Mouse (Mus musculus): ENCODE data around the gene Foxred2. TPM values are rescaled to one million over a fixed set of nuclear protein-coding genes. Genes with fewer than 3 reads are reported as not detected.

The Foxred2 gene
- total and polyA plus RNA-seq, 2 experiments from 2014 or later: 9.8 to 38.7 TPM

DNA sequence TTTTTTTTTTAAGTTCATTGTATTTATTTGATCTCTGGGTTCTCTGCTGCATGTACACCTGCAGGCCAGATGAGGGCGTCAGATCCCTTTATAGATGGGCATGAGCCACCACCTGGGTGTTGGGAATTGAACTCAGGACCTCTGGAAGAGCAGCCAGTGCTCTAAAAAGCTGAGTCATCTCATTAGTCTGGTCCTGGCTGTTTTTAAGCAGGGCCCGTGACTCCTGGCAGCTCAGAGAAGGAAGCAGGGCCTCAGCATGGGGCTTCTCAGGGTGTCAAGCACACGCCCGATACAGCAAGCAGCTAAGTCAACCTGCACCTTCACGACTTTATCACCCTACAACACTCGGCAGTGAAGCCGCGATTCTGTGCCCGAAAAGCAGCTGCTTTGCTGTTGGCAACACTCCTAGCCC is 8.6 kb upstream of the Foxred2 start:
- 84% methylated on average over 9 of the region's 9 CpGs for whole genome bisulfite sequencing
- TF ChIP-seq CTCF (IDR thresholded peaks at IDR 0.05; ENCODE audit: low read depth): no peak
- ATAC-seq: no peak

DNA sequence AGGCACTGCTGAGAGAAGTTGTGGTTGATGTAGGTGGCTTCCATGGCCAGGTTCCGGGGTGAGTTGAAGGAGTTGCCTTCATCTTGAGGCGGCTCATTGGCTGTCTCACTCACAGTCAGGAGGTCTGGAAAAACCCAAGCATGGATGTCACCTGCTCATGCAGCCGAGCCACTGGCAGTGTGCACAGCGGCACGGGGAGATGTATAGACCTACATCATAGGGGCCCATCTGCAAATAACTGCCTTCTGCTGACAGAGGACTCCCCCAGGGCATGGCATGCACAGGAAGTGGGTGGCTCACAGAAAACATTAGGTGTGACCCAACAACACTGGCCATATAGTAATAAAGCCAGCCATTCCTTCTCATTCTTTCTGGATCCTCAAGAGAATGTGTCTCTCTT is 5.9 kb upstream of the Foxred2 start:
- no peak for DNase-seq (ENCODE audit: low spot score)
- no peak for TF ChIP-seq CTCF (IDR thresholded peaks at IDR 0.05; ENCODE audit: low read depth)
- no peak for ATAC-seq
- 97% methylated on average over 5 of the region's 5 CpGs for whole genome bisulfite sequencing
- H3K9ac ChIP-seq (replicated peaks; ENCODE audit: low read length): no peak overlapping the region
- peaks cover 88% of the 10 kb centered on the region for H3K36me3 ChIP-seq (ENCODE audit: insufficient read depth, low read length)
- no peaks in the 10 kb centered on the region for H3K9me3 ChIP-seq (ENCODE audit: low read length)
- no peaks in the 10 kb centered on the region for H3K27me3 ChIP-seq (ENCODE audit: insufficient read depth, low read length)
- H3K4me3 ChIP-seq (ENCODE audit: low read length): no peak overlapping the region
- no peaks in the 10 kb centered on the region for H3K4me1 ChIP-seq (ENCODE audit: insufficient read depth, low read length)
- no peak overlapping the region for H3K4me2 ChIP-seq (ENCODE audit: low read depth, low read length)
- no peak overlapping the region for H3K27ac ChIP-seq

More for the DNA sequence above, 8.6 kb upstream of the Foxred2 start:
- Histone ChIP-seq H3K27ac (no peak overlapping the region), H3K27me3 (ENCODE audit: insufficient read depth, low read length) (no peaks in the 10 kb centered on the region), H3K4me2 (ENCODE audit: low read depth, low read length) (no peak overlapping the region), H3K4me3 (ENCODE audit: low read length) (no peak overlapping the region), H3K36me3 (ENCODE audit: insufficient read depth, low read length) (peaks cover 79% of the 10 kb centered on the region), H3K9me3 (ENCODE audit: low read length) (no peaks in the 10 kb centered on the region), H3K4me1 (ENCODE audit: insufficient read depth, low read length) (peaks cover 9% of the 10 kb centered on the region), H3K9ac (replicated peaks; ENCODE audit: low read length) (no peak overlapping the region)
- DNase-seq (ENCODE audit: low spot score): no peak

DNA sequence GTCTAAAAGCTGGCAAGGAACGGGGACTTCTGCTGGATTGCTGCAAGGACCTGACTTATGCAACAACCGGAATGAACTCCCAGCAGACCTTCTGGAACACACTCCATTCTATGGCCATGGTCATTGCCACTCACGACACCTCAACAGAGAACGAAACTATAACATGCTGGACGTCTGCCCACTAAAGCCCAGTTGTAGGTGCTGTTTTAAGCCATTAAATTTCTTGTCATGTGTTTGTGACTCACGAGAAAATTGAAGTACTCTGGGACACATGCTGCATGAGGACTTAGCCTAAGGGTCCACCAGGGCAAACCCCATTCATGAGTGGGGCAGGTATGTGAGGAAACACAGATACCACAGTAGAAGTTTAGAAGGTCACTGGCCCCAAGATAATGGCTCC is 4.2 kb upstream of the Foxred2 start:
- Histone ChIP-seq H3K27me3 (ENCODE audit: insufficient read depth, low read length) (no peaks in the 10 kb centered on the region), H3K9me3 (ENCODE audit: low read length) (no peaks in the 10 kb centered on the region), H3K4me3 (ENCODE audit: low read length) (no peak overlapping the region), H3K36me3 (ENCODE audit: insufficient read depth, low read length) (peaks cover 70% of the 10 kb centered on the region), H3K4me2 (ENCODE audit: low read depth, low read length) (no peak overlapping the region), H3K27ac (no peak overlapping the region), H3K9ac (replicated peaks; ENCODE audit: low read length) (no peak overlapping the region), H3K4me1 (ENCODE audit: insufficient read depth, low read length) (peaks cover 5% of the 10 kb centered on the region; the same call in 1 of the 2 replicates)
- no peak for ATAC-seq
- no peak for TF ChIP-seq CTCF (IDR thresholded peaks at IDR 0.05; ENCODE audit: low read depth)
- 87% methylated on average over 6 of the region's 6 CpGs for WGBS
- no peak for DNase-seq (ENCODE audit: low spot score)

DNA sequence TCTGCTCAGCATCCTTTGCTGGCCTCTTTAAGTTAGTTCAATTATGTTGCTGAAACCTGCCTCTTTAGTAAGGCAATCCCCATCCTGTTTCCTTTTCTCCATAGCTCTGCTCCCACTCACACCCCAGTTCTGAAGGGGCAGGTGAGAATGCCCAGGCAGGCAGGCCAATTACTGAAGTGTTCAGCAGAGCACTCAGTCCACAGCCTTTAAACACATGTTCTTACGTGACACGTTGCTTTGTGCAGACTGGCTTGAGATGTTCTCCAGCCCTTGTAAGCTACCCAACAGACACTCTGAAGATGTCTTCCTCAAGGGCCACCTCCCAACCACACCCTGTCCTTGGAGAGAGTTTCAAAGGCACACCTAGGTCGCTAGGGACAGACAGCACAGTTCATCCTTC is 1.5 kb upstream of the Foxred2 start:
- Histone ChIP-seq H3K36me3 (ENCODE audit: insufficient read depth, low read length) (peaks cover 44% of the 10 kb centered on the region), H3K9ac (replicated peaks; ENCODE audit: low read length) (no peak overlapping the region), H3K4me2 (ENCODE audit: low read depth, low read length) (no peak overlapping the region), H3K4me3 (ENCODE audit: low read length) (no peak overlapping the region), H3K27ac (no peak overlapping the region), H3K9me3 (ENCODE audit: low read length) (no peaks in the 10 kb centered on the region), H3K4me1 (ENCODE audit: insufficient read depth, low read length) (peaks cover 8% of the 10 kb centered on the region; the same call in 1 of the 2 replicates), H3K27me3 (ENCODE audit: insufficient read depth, low read length) (no peaks in the 10 kb centered on the region)
- TF ChIP-seq CTCF (IDR thresholded peaks at IDR 0.05; ENCODE audit: low read depth): no peak
- DNase-seq (ENCODE audit: low spot score) (no peak), ATAC-seq (no peak)
- WGBS: 63% methylated on average over 3 of the region's 3 CpGs

DNA sequence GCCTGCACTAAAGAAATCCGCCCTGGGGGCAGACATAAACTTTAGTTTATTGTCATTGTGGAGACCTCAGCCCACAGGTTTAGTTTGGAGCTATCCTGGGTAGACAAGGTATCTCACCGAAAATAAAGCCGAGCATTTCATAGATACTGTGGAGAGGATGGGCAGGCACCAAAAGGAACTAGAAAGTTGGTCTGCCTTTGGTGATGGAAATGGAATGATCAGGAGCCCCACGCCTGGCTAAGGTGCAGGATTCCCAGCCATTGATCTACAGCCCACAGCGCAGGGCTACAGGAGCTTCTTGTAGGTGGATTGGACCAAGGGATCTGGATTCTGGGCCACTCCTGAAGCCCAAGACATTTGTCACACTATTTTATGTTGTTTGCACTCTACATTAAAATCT is 1.1 kb upstream of the Foxred2 start:
- Histone ChIP-seq H3K4me2 (ENCODE audit: low read depth, low read length) (no peak overlapping the region), H3K4me3 (ENCODE audit: low read length) (no peak overlapping the region), H3K4me1 (ENCODE audit: insufficient read depth, low read length) (peaks cover 8% of the 10 kb centered on the region; the same call in 1 of the 2 replicates), H3K9me3 (ENCODE audit: low read length) (no peaks in the 10 kb centered on the region), H3K36me3 (ENCODE audit: insufficient read depth, low read length) (peaks cover 39% of the 10 kb centered on the region), H3K27ac (no peak overlapping the region), H3K9ac (replicated peaks; ENCODE audit: low read length) (no peak overlapping the region), H3K27me3 (ENCODE audit: insufficient read depth, low read length) (no peaks in the 10 kb centered on the region)
- WGBS: 55% methylated on average over 5 of the region's 5 CpGs
- DNase-seq (ENCODE audit: low spot score) (no peak), ATAC-seq (no peak)
- no peak for TF ChIP-seq CTCF (IDR thresholded peaks at IDR 0.05; ENCODE audit: low read depth)

DNA sequence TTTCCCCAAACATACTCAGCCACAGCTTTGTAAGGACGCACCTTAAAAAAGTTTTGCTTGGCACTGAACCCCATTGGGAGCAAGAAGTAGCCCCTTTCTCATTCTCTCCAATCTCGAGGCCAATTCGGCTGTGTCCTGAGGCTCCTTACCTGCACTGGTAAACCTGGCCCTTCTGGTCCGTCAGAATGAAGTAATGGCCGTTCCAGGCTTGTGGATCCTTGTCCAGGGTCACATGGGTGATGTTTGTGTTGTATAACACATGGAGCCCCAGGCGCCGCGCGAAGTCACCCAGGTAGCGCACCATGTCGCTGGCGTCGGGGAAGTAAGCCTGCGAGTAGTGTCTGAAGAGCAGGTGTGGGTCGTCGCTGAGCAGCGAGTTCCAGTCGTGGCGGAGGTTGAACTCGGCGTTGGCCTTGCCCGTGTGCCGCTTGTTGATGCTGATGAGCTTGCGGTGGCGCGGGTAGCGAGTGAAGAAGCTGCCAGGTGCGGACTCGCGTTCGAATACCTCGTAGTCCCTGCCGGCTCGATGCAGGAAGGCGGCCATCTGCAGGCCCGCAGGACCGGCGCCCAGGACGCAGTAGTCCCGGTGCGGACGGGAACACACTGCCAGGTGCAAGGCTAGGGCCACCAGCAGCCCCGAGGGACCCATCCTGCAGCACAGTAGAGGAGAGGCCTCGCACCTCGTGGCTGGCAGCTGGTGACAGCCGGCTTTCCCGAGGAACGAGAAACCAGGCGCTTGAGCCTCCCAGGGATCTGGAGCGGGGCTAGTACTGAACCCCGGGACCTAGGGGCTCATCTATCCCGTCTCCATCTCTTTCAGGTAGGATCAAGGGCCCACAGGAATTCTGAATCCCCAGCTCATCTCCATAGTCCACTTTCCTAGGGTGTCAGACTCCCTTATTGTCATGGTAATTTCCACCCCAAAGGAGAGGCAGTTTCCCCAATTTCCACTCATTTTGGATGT is 800 bp downstream of the Foxred2 start:
- H3K27me3 ChIP-seq (ENCODE audit: insufficient read depth, low read length): no peaks in the 10 kb centered on the region
- ATAC-seq: peak; percentile 50
- H3K27ac ChIP-seq: peak overlapping the region; percentile 32; the same call in 1 of the 2 replicates
- peak overlapping the region; percentile 49 for H3K9ac ChIP-seq (replicated peaks; ENCODE audit: low read length)
- peak overlapping the region; percentile 66 for H3K4me2 ChIP-seq (ENCODE audit: low read depth, low read length)
- DNase-seq (ENCODE audit: low spot score): peak; percentile 34
- H3K36me3 ChIP-seq (ENCODE audit: insufficient read depth, low read length): peaks cover 28% of the 10 kb centered on the region
- WGBS: 9% methylated on average over 52 of the region's 52 CpGs
- TF ChIP-seq CTCF (IDR thresholded peaks at IDR 0.05; ENCODE audit: low read depth): no peak
- no peaks in the 10 kb centered on the region for H3K9me3 ChIP-seq (ENCODE audit: low read length)
- peak overlapping the region; percentile 46 for H3K4me3 ChIP-seq (ENCODE audit: low read length)
- peaks cover 8% of the 10 kb centered on the region; the same call in 1 of the 2 replicates for H3K4me1 ChIP-seq (ENCODE audit: insufficient read depth, low read length)

DNA sequence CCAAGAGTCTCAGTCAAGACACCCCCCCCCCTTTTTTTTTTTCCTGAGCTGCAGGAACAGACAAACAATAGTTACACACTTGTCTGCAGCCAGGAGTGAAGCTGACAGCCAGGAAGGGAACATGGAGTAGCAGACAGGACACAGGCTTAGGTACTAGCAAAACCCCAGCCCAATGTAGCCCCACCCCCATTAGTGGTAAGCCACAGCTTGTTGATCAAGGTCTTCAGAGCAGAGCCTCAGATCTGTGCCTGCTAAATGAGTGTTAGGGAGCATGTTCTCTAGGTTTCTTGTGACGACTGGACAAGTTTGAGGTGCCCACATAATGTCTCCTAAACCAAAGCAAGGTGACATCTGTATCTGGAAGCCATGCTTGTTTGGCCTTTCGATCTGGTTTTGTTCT is 2.2 kb downstream of the Foxred2 start:
- Histone ChIP-seq H3K9ac (replicated peaks; ENCODE audit: low read length) (no peak overlapping the region), H3K27me3 (ENCODE audit: insufficient read depth, low read length) (no peaks in the 10 kb centered on the region), H3K27ac (no peak overlapping the region), H3K4me2 (ENCODE audit: low read depth, low read length) (peak overlapping the region; percentile 29), H3K4me3 (ENCODE audit: low read length) (no peak overlapping the region), H3K4me1 (ENCODE audit: insufficient read depth, low read length) (peaks cover 8% of the 10 kb centered on the region; the same call in 1 of the 2 replicates), H3K9me3 (ENCODE audit: low read length) (no peaks in the 10 kb centered on the region), H3K36me3 (ENCODE audit: insufficient read depth, low read length) (peaks cover 24% of the 10 kb centered on the region)
- no peak for ATAC-seq
- 87% methylated on average over 2 of the region's 2 CpGs for WGBS
- no peak for DNase-seq (ENCODE audit: low spot score)
- TF ChIP-seq CTCF (IDR thresholded peaks at IDR 0.05; ENCODE audit: low read depth): no peak

Measured in hindbrain, postnatal 0 days (tissue).